Mouse (Mus musculus) CH12.LX (cell line): Measurements from ENCODE around the gene Arcn1.

Experiments used
- CTCF ChIP-seq, 2 experiments: IDR thresholded peaks in 1 of 2; conservative IDR thresholded peaks in 1 of 2; 2 replicates each; pipeline ENCODE4 v1.5.1; 2011 to 2012; ENCODE audit warnings: low read depth in 2 of 2, low read length in 2 of 2, improper control_type of control experiment in 1 of 2, inconsistent platforms in 1 of 2, mild to moderate bottlenecking in 1 of 2, moderate library complexity in 1 of 2
- JUND ChIP-seq: conservative IDR thresholded peaks from 2 replicates; pipeline ENCODE4 v1.6.1; 2011; ENCODE audit warnings: low read depth, low read length, improper control_type of control experiment
- KAT2A ChIP-seq: IDR thresholded peaks from 2 replicates; pipeline ENCODE4 v1.6.1; 2012; ENCODE audit warnings: low read length, improper control_type of control experiment, inconsistent platforms; ENCODE audit not compliant: insufficient replicate concordance
- MAFK ChIP-seq: IDR thresholded peaks from 2 replicates; pipeline ENCODE4 v1.6.1; 2011; ENCODE audit warnings: low read length, improper control_type of control experiment; ENCODE audit not compliant: insufficient replicate concordance
- MXI1 ChIP-seq: IDR thresholded peaks from 2 replicates; pipeline ENCODE4 v1.6.1; 2011; ENCODE audit warnings: mild to moderate bottlenecking, low read depth, low read length, improper control_type of control experiment
- POLR2A ChIP-seq: IDR thresholded peaks from 2 replicates; pipeline ENCODE4 v1.6.1; 2011; ENCODE audit warnings: low read depth, mild to moderate bottlenecking, improper control_type of control experiment, low read length
- UBTF ChIP-seq: IDR thresholded peaks from 2 replicates; pipeline ENCODE4 v1.6.1; 2012; ENCODE audit warnings: low read depth, mild to moderate bottlenecking, inconsistent platforms, low read length, improper control_type of control experiment, moderate library complexity
- USF1 ChIP-seq: IDR thresholded peaks from 2 replicates; pipeline ENCODE4 v1.6.1; 2014; ENCODE audit warnings: low read depth, mild to moderate bottlenecking, inconsistent platforms, low read length, improper control_type of control experiment

DNA sequence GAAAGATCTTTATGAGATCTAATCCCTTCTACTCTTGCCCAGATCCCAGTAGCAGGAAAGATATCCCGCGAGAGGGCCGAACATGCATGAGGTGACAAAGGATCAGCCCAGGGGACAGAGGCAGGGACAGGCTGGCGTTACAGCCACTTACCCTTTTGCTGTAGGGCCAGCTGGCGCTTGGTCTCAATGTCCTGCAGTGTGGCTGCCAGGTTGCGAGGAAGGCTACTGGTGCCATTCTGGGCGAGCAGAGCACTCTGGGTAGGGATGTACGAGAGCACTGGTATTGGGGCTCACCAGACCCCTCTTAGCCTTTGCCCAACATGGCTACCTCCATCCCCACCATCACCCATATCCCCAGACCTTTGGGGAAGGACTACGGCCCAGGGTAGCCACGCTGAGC is 68.4 kb downstream of the Arcn1 start:
- TF ChIP-seq UBTF (no peak), MXI1 (no peak), CTCF (conservative IDR thresholded peaks at IDR 0.05 in 1 of 2, IDR thresholded peaks at IDR 0.05 in 1 of 2; ENCODE audit: low read depth in 2 of 2, low read length in 2 of 2) (no peak), POLR2A (no peak), KAT2A (no peak), USF1 (no peak), MAFK (no peak), JUND (no peak)
